Mouse (Mus musculus) CH12.LX (cell line): ENCODE measurements around the gene Hsp90ab1.

Experiments used
- CHD1 ChIP-seq: IDR thresholded peaks from 2 replicates; pipeline ENCODE4 v1.6.1; 2012; ENCODE audit warnings: low read depth, low read length, improper control_type of control experiment, inconsistent platforms
- CTCF ChIP-seq, 2 experiments: IDR thresholded peaks in 1 of 2; conservative IDR thresholded peaks in 1 of 2; 2 replicates each; pipeline ENCODE4 v1.5.1; 2011 to 2012; ENCODE audit warnings: low read depth in 2 of 2, low read length in 2 of 2, improper control_type of control experiment in 1 of 2, inconsistent platforms in 1 of 2, mild to moderate bottlenecking in 1 of 2, moderate library complexity in 1 of 2
- JUN ChIP-seq: IDR thresholded peaks from 2 replicates; pipeline ENCODE4 v1.6.1; 2011; ENCODE audit warnings: low read depth, mild to moderate bottlenecking, low read length, improper control_type of control experiment, moderate library complexity; ENCODE audit not compliant: insufficient read depth
- JUND ChIP-seq: conservative IDR thresholded peaks from 2 replicates; pipeline ENCODE4 v1.6.1; 2011; ENCODE audit warnings: low read depth, low read length, improper control_type of control experiment
- NRF1 ChIP-seq: IDR thresholded peaks from 2 replicates; pipeline ENCODE4 v1.6.1; 2014; ENCODE audit warnings: low read depth, mild to moderate bottlenecking, inconsistent platforms, low read length, improper control_type of control experiment, moderate library complexity
- RAD21 ChIP-seq: IDR thresholded peaks from 2 replicates; pipeline ENCODE4 v1.6.1; 2011; ENCODE audit warnings: low read depth, mild to moderate bottlenecking, low read length, improper control_type of control experiment, moderate library complexity
- SMC3 ChIP-seq: IDR thresholded peaks from 2 replicates; pipeline ENCODE4 v1.6.1; 2011; ENCODE audit warnings: low read depth, low read length, improper control_type of control experiment
- TCF12 ChIP-seq: IDR thresholded peaks from 2 replicates; pipeline ENCODE4 v1.6.1; 2014; ENCODE audit warnings: low read depth, mild to moderate bottlenecking, inconsistent platforms, low read length, improper control_type of control experiment
- ZC3H11A ChIP-seq: IDR thresholded peaks from 2 replicates; pipeline ENCODE4 v1.6.1; 2012; ENCODE audit warnings: low read depth, mild to moderate bottlenecking, inconsistent platforms, low read length, improper control_type of control experiment

DNA sequence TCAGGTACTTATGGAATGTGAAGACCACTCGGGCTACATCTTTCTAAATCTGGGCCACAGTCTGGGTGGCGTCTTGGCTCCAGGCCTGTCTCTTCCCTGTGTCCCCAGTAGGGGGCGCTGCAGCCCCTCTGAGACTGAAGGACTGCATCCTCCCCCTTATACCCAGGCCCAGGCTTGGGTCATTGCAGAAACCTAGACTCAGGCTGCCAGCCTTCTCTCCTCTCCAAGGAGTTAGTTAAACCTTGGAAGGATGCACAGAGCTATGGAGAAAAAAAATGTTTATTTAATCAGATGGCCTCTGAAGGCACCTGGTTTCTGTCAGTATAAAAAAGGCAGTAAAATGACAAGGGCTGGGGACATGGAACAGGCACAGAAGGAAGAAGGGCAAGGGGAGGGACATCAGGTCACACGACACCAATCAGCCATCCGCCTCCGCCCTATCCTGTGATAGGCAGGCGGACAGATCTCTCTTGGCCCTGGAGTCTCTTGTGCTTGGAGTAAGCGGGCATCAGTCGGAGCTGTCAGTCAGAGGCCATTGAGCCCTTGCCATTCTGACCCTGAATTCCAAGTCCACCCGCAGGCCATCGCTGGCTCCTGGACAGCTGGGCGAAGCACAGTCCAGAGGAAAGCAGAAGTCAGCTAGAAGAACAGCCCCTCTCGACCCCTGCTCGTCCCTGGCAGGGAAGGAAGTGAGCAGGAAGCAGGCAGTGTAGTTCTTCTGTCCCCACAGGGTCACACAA, 12.0 kb upstream of the Hsp90ab1 start:
- TF ChIP-seq RAD21 (peak; percentile 77), CTCF (conservative IDR thresholded peaks at IDR 0.05 in 1 of 2, IDR thresholded peaks at IDR 0.05 in 1 of 2; ENCODE audit: low read depth in 2 of 2, low read length in 2 of 2) (peak; percentile 73 to 89), ZC3H11A (no peak), TCF12 (no peak), SMC3 (peak; percentile 73), JUN (no peak), JUND (no peak), CHD1 (no peak), NRF1 (no peak)
